Mouse (Mus musculus) forebrain, embryonic 11.5 days (tissue): ENCODE results near the gene 1700021F07Rik. TPM values are rescaled to one million over a fixed set of nuclear protein-coding genes. Genes with fewer than 3 reads are reported as not detected.

Experiments used
- ATAC-seq: fragments of 200-750 bp; cut with Nextera tagmentation; replicated peaks from 2 replicates; pipeline ENCODE4 v1.8.0; 2017; ENCODE audit warnings: moderate TSS enrichment; ENCODE audit not compliant: low FRiP score
- DNase-seq: peaks from one replicate; pipeline ENCODE4 v3.0.0-alpha.2; 2017; ENCODE audit warnings: low spot score
- H3K27ac ChIP-seq: fragments of 300-500 bp; sonication (generic); 2 replicates; pipeline ENCODE4 v1.5.1; 2014; ENCODE audit warnings: low read depth, low read length
- H3K27me3 ChIP-seq: fragments of 300-500 bp; sonication (generic); 2 replicates; pipeline ENCODE4 v1.6.1; 2014; ENCODE audit warnings: mild to moderate bottlenecking, low read length, mixed read lengths; ENCODE audit not compliant: control insufficient read depth, insufficient read depth
- H3K36me3 ChIP-seq: fragments of 300-500 bp; sonication (generic); 2 replicates; pipeline ENCODE4 v1.6.1; 2014; ENCODE audit warnings: mild to moderate bottlenecking, low read length, moderate library complexity, mixed read lengths; ENCODE audit not compliant: control insufficient read depth, insufficient read depth
- H3K4me1 ChIP-seq: fragments of 300-500 bp; sonication (generic); replicated peaks from 2 replicates; pipeline ENCODE4 v1.6.1; 2014; ENCODE audit warnings: low read length, mixed read lengths; ENCODE audit not compliant: control insufficient read depth, insufficient read depth
- H3K4me2 ChIP-seq: fragments of 300-500 bp; sonication (generic); 2 replicates; pipeline ENCODE4 v1.6.1; 2014; ENCODE audit warnings: low read depth, mild to moderate bottlenecking, low read length, moderate library complexity, mixed read lengths; ENCODE audit not compliant: severe bottlenecking
- H3K4me3 ChIP-seq: fragments of 300-500 bp; sonication (generic); 2 replicates; pipeline ENCODE4 v1.5.1; 2014; ENCODE audit warnings: low read depth, low read length
- H3K9ac ChIP-seq: fragments of 300-500 bp; sonication (generic); 2 replicates; pipeline ENCODE4 v1.6.1; 2014; ENCODE audit warnings: low read length
- H3K9me3 ChIP-seq: fragments of 300-500 bp; sonication (generic); 2 replicates; pipeline ENCODE4 v1.6.1; 2016; ENCODE audit warnings: low read length, mixed read lengths; ENCODE audit not compliant: control insufficient read depth
- WGBS: fragments of 180-500 bp; shearing (Covaris S2); extraction: QIAGEN DNeasy Blood & Tissue Kit; methylation state at CpG from one replicate; pipeline ENCODE4 v1.1.7; 2014; 5-methylcytosine and 5-hydroxymethylcytosine counted together
- polyA plus RNA-seq: library from polyadenylated mRNA; unstranded; fragments of >200 nt; fragmentation: Nextera tagmentation; extraction: Ambion mirVana; gene quantifications from 2 replicates; pipeline ENCODE4 v1.2.1, GENCODE M21; 2014

1700021F07Rik gene
- polyA plus RNA-seq, 1 experiment from 2014 or later: not detected

- Histone ChIP-seq H3K4me1 (no peaks in the 10 kb centered on the region), H3K9me3 (no peaks in the 10 kb centered on the region), H3K27me3 (no peaks in the 10 kb centered on the region), H3K4me2 (no peak overlapping the region), H3K4me3 (no peak overlapping the region), H3K27ac (no peak overlapping the region), H3K9ac (no peak overlapping the region), H3K36me3 (no peaks in the 10 kb centered on the region)
- 70% methylated on average over 15 of the region's 15 CpGs for WGBS
- DNase-seq (no peak), ATAC-seq (no peak)
Measured at GRCm38 (mm10) chr2:173532711-173533462, 10.5 kb downstream of the 1700021F07Rik start.

GRCm38 (mm10) chr2:173534581-173534980, 12.2 kb downstream of the 1700021F07Rik start:
- Histone ChIP-seq H3K4me1 (no peaks in the 10 kb centered on the region), H3K9me3 (no peaks in the 10 kb centered on the region), H3K9ac (no peak overlapping the region), H3K4me3 (no peak overlapping the region), H3K27ac (no peak overlapping the region), H3K27me3 (no peaks in the 10 kb centered on the region), H3K36me3 (no peaks in the 10 kb centered on the region), H3K4me2 (no peak overlapping the region)
- no peak for DNase-seq
- no peak for ATAC-seq
- WGBS: 80% methylated on average over 7 of the region's 7 CpGs

GRCm38 (mm10) chr2:173535390-173535789, 13.0 kb downstream of the 1700021F07Rik start:
- ATAC-seq (no peak), DNase-seq (no peak)
- no peaks in the 10 kb centered on the region for H3K27me3 ChIP-seq
- no peaks in the 10 kb centered on the region for H3K4me1 ChIP-seq
- no peak overlapping the region for H3K27ac ChIP-seq
- no peak overlapping the region for H3K4me2 ChIP-seq
- no peak overlapping the region for H3K4me3 ChIP-seq
- H3K9ac ChIP-seq: no peak overlapping the region
- WGBS: 91% methylated on average over 18 of the region's 18 CpGs
- H3K9me3 ChIP-seq: no peaks in the 10 kb centered on the region
- H3K36me3 ChIP-seq: no peaks in the 10 kb centered on the region

- WGBS: 92% methylated on average over 9 of the region's 9 CpGs
Measured at GRCm38 (mm10) chr2:173535886-173536285, 13.5 kb downstream of the 1700021F07Rik start.

GRCm38 (mm10) chr2:173539781-173540180, 17.4 kb downstream of the 1700021F07Rik start:
- Histone ChIP-seq H3K27ac (no peak overlapping the region), H3K9ac (no peak overlapping the region), H3K4me2 (no peak overlapping the region), H3K4me3 (no peak overlapping the region), H3K4me1 (no peaks in the 10 kb centered on the region), H3K27me3 (no peaks in the 10 kb centered on the region), H3K9me3 (no peaks in the 10 kb centered on the region), H3K36me3 (no peaks in the 10 kb centered on the region)
- WGBS: 67% methylated on average over 15 of the region's 15 CpGs
- DNase-seq: no peak
- ATAC-seq: no peak

More at GRCm38 (mm10) chr2:173535886-173536285, 13.5 kb downstream of the 1700021F07Rik start:
- DNase-seq (no peak), ATAC-seq (no peak)
- no peak overlapping the region for H3K4me3 ChIP-seq
- no peak overlapping the region for H3K4me2 ChIP-seq
- H3K9me3 ChIP-seq: no peaks in the 10 kb centered on the region
- H3K36me3 ChIP-seq: no peaks in the 10 kb centered on the region
- H3K4me1 ChIP-seq: no peaks in the 10 kb centered on the region
- no peak overlapping the region for H3K9ac ChIP-seq
- H3K27me3 ChIP-seq: no peaks in the 10 kb centered on the region
- H3K27ac ChIP-seq: no peak overlapping the region

GRCm38 (mm10) chr2:173541748-173542147, 19.4 kb downstream of the 1700021F07Rik start:
- Histone ChIP-seq H3K4me2 (no peak overlapping the region), H3K27ac (no peak overlapping the region), H3K9me3 (no peaks in the 10 kb centered on the region), H3K27me3 (no peaks in the 10 kb centered on the region), H3K9ac (no peak overlapping the region), H3K36me3 (no peaks in the 10 kb centered on the region), H3K4me1 (no peaks in the 10 kb centered on the region), H3K4me3 (no peak overlapping the region)
- no peak for DNase-seq
- no peak for ATAC-seq
- WGBS: 70% methylated on average over 4 of the region's 4 CpGs

- no peak for ATAC-seq
Measured at GRCm38 (mm10) chr2:173542716-173543115, 20.3 kb downstream of the 1700021F07Rik start.

GRCm38 (mm10) chr2:173545992-173546703, 23.8 kb downstream of the 1700021F07Rik start:
- Histone ChIP-seq H3K27me3 (no peaks in the 10 kb centered on the region), H3K36me3 (no peaks in the 10 kb centered on the region), H3K9me3 (no peaks in the 10 kb centered on the region), H3K4me2 (no peak overlapping the region), H3K4me1 (no peaks in the 10 kb centered on the region), H3K9ac (no peak overlapping the region), H3K4me3 (no peak overlapping the region), H3K27ac (no peak overlapping the region)
- 44% methylated on average over 15 of the region's 15 CpGs for WGBS
- DNase-seq: peak; percentile 90
- ATAC-seq: peak; percentile 74

More at GRCm38 (mm10) chr2:173542716-173543115, 20.3 kb downstream of the 1700021F07Rik start:
- H3K27me3 ChIP-seq: no peaks in the 10 kb centered on the region
- no peaks in the 10 kb centered on the region for H3K4me1 ChIP-seq
- H3K4me3 ChIP-seq: no peak overlapping the region
- H3K9me3 ChIP-seq: no peaks in the 10 kb centered on the region
- H3K27ac ChIP-seq: no peak overlapping the region
- no peak overlapping the region for H3K4me2 ChIP-seq
- no peak for DNase-seq
- no peak overlapping the region for H3K9ac ChIP-seq
- WGBS: 90% methylated on average over 4 of the region's 4 CpGs
- H3K36me3 ChIP-seq: no peaks in the 10 kb centered on the region
